Mouse (Mus musculus): Measurements from ENCODE around the gene Dmrta2. TPM values are rescaled to one million over a fixed set of nuclear protein-coding genes. Genes with fewer than 3 reads are reported as not detected.

The Dmrta2 gene
- total RNA-seq (2021), result under 1 TPM in 1 of 2 experiments, not detected in 1; 0.09 TPM
- long read RNA-seq, experiment 1, partial matches to known transcripts, result 0 of 1 reads
- long read RNA-seq, experiment 1, other reads (novel, unspliced or antisense), result 1 of 1 reads
- long read RNA-seq, experiment 2, result 0 reads

DNA sequence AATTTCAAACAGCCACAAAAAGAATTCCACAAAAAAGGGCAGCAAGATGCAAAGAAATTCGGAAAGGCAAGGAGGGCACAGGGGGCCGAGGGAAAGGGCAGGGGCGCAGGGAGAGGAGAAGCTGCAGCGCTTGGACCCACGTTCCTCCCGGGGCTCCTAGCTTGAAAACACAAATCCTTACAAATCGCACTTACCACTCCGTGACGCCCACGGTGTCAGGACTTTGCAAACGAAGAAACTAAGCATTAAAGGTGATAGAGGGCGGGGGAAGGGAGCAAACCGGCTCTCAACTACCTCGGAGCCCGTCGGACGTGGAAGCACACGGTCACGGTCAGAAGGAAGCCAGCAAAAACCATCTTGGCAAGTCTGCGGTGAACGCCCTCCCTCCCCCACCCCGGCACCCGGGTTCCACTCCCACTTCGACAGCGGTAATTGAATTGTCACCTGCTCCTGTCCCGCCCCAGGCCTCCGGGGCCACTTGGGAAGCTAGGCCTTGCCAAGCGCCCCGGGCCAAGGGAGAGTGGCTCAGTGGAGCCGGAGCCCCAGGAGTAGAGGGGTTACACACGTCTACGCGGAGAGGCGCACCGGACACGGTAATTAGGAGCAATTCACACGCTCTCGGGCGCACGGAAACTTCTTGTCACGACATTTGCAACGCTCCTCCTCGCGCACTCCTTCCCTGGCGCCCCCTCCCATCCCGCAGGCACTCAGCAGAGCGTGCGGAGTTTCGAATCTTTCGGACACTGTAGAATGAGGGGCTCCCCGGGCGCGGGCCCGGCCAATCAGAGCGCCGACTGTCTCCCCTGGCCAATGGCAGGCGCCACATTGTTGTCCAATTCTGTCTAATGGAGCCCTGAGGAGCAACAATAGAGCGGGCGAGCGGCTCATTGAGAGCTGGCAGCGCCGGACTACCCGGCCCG lies at the start of gene Dmrta2:
Gene Dmrta2 (plus strand): TSS at position 906 of the 920 bp plus-strand sequence.
- DNase-seq, result peak; percentile 10

DNA sequence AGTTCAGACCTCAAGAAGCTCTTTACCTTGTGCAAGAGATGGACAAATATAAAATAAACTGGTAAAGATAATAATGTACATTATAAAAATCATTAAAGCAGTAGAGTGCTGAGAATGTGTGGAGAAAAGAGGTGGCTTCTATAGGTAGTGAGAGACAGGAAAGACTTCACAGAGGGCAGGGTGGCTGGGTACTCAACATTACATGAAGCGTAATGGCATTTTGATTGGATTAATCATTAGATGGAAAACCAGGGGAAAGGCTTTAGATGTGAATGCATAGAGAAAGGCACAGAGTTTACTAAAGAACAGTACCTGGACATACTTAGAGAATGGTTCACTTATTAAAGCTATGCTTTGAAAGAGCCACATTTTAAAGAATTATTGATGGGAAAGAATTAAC lies 48.8 kb upstream of the Dmrta2 start:
- DNase-seq, result no peak

DNA sequence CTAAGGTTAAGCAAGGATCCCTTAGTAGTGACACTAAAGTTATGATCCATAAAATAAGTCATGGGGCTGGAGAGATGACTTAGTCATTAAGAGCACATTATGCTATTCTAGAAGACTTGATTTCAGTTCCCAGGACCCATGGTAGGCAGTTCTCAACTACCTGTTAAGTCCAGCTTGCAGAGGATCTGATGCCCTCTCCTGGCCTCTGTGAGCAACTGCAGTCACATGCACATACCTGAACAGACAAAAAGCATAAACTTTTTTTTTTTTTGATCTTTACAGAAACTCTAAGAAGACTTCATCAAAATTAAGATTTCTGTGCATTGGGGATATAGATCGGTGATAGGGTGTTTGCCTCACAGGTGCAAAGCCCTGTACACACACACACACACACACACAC lies 47.4 kb upstream of the Dmrta2 start:
- DNase-seq, result no peak

DNA sequence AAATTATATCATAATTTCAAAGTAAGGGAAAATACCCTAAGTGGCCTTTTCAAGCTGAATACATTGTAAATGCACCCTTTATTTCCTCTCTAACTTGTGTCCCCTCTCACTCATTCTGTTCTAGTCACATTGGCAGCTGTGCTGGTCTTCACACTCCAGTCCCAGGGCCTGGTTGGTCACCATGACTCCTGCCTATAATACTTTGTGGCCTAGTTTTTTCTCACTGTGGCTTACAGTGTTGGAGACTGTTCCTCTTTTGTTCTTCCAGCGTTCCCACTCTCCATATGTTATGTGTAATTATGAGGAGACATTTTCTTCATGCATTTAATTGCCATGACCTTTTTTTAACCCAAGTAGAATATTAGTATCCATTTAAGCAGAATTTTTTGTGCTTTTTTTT lies 46.9 kb upstream of the Dmrta2 start:
- DNase-seq, result no peak

DNA sequence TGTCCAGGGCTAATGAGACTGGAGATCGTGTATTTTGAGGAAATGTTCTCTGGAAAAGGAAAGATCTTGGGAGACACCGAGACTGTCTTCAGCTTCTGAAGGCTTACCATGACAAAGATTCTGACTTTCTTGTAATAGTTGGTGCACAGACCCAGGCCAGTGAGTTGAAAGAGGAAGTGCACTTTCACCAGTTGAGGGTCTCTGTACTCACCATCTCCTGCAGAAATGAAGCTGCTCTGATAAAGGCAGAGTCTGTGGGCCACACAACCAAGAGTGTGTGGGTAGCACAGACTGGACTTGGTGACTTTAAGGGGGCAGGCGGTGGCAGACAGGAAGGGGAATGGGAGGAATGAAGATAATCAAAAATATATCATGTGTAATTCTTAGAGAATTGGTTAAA lies 41.3 kb upstream of the Dmrta2 start:
- no peak for DNase-seq

DNA sequence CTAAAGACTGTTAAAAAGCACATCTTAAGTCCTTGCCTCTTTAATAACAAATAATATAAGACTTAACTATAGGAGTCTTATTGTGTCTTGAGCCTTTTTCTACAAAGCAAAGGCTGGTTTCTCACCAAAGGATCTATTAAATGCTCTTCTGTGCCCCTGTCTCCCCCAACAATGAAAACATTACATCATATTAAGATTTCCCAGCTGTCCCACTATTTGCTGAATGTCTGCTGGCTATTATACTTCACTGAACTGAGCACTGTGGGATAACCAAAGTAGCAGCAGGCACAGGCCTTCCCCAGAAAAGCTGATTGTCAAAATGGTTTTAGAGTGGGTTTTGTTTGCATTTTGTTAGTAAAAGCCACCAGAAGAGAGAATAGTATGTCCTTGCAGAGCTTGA lies 38.6 kb upstream of the Dmrta2 start:
- DNase-seq, result no peak

DNA sequence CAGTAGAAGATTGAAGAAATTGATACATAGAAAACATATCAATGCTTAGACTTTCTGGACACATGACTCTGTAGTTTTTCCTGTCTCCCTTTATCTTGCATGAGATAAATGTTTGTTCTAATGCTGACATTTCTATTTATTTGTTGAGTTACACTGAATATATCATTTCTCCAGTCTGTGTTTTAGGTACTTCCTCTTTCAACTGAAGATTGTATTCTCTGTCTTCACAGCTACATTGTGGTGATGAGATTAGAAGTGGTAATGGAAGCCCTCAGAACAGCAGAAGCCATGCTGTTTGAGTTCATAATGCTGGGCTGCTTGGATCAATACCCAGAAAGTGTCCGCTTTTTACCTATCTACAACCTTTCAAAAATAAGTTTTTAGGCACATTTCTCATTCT lies 32.3 kb upstream of the Dmrta2 start:
- DNase-seq, result no peak

DNA sequence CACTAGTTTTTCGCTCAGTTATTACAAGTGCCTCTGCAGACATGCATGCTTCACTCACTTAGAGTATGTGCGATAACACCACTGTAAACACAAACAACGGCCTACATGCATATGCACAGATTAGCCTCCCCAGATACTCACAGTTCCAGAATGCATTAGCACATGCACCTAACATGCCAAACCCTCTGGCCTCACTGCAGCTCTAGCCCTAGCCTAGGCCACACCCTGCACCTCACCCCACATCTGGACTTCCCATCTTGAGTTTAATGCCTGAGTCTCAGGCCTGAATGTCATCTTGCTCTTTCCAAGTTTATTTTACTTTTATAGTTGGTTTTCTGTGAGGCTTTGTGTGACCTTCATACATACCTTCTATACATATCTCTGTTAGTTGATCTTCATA lies 28.5 kb upstream of the Dmrta2 start:
- no peak for DNase-seq

DNA sequence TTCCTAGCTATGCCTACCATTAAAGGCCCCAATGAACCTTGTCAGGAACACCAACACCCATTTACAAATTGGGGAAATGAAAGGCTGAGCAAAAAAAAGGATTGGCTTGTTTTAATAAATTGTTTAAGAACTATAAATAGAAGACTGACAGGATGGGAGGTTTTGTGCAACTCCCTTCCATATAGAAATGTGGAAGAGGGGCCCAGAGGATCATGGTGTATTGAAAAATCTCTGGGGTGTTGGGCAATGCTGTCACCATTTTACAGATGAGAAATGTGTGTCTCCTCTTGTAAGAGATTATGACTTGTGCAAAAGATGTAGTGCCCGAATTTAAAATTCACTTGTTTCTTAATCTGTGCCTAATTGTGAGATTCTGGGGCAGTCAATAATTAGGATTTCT lies 24.3 kb upstream of the Dmrta2 start:
- DNase-seq, result no peak

DNA sequence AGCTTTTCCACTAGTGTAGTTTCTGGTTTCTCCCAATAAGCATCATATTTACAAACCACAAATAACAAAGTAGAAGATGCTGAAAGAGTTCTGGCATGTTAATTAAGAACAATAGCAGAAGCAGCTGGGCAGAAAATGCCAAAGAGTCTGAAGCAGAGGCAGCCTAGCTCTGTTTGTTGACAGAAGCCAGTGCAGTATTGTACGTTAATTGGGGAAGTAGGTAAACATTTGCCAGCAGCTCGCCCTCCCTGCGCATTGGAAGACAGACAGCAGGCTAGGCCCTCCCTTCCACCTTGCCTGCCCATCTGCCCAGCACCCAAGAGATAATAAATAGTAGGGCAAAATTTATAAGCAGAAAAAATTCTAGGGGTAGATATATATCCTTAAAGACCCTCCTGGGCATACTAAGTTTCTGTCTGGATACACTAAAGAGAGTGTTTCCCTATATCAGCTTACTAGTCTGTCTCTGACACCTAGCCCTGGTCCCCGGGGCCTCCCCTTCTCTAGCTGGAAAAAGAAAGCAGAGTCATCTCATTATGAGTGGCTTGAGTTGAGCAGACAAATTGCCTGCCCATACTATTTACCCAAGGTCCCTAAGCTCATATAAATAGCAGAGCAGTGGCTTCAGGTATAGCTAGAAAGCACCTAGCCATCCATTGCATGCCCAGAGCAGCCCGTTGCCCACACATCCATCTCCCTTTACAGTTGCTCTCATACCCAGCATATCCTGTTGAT lies 17.5 kb upstream of the Dmrta2 start:
- no peak for DNase-seq

DNA sequence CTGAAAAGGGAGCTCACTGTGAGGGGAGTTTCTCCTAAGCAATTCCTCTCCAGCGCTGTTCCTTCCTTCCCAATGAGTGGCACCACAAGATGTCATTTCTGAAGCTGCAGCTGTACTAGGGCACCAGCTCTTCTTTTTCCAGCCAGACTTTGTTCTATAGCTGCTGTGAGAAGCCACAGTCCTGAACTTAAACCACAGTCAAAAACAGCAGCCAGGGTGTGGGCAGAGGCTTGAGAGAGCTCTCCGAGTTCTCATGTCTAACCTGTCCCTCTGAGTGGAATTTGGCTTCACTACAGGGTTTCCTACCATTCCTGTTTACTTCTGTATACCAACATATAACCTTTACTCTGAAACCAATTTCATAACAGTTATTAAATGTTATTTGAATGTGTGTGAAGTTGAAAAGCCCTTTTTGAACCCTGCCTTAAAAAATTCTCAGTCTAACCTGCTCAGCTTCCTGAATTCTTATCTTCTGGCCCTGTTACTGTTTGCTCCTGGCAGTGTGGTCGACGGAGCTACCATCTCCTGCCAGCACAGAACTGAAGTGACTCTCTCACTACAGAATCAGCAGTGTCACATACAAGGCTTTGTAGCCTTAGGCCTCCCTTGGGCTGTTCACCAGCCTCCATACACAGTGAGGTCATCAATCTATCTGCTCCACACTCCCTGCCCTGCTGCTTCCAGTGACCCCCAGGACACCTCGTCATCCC lies 14.1 kb upstream of the Dmrta2 start:
- no peak for DNase-seq

DNA sequence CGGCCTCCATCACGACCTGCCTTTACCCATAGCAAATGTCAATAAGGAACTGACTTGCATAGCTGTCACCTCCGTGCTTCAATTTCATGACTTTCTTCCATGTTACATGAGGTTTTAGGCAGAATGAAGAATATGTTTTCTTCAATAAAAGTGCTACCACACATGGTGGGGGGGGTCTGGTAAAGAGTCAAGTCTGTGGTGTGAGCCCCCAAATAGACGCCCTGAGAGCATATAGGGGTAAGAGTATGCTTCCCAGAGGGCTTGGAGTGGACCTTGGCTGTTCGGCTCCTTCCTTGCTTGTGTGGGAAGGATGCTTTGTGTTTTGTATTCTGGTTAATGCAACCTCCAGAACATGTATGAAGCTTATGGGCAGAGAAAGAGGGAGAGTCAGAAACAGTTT lies 8.3 kb upstream of the Dmrta2 start:
- DNase-seq, result no peak

DNA sequence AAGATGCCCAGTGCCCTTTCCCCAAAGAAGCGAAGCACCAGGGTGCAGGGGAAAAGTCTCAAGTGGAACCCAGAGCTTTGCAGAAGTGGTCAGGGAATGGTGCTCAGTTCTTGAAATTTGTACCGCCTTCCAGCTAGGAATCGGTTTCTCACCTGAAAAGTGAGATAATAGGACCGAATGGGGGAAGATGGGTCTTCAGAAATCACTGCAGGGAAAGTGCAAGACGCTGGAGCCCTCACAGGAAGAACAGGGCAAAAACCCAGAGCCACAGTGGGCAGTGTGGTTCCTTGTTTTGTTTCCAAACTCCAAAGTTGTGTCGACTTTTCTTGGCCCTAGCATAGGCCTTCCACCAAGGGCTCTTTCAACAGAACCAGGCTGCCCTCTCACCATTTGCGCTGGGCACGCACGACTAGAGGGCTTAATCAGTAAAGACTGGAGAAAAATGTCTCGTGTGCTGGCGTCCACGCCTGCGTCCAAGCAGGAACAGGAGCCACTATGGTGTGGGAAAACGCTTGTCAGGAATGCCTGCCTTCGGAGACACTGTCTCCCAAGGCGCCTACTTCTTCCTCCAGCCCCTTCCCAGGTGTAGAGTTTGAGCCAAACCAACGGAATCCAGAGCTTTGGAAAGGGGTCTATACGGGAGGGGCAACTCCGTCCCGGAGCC lies 3.7 kb upstream of the Dmrta2 start:
- no peak for DNase-seq

DNA sequence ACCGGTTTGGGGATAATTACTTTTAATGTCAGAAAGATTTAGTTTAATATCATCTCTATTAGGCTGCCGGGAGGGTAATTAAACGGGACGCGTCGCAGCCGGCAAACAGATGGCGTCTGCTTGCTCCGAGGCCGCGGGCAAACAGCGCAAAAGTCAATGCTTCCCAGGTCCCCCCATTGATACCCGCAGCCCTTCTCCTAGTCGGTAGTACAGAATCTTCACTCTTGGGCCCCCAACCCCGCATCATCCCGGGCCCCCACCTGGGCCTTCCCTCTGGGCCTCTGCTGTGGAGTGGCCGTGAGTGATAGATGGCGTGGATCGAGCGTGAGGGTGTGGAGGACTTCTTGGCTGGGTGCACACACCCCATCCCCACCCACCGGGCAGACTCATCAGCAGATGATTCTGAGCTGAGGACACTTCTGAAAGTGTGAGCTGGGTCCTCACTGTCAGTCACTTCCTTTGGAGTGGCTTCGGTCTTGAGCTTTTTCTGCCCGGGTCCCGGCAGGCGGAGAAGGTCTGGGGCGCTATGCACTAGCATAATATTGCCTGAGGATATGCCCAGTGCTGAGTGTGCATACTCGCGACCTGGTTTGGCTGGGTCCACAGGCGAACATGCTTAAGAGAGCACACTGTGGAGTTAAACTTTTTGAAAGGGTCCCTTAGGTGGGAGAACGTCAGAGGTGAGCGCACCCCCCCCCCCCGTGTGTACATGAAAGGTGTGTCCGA lies 3.0 kb upstream of the Dmrta2 start:
- no peak for DNase-seq

DNA sequence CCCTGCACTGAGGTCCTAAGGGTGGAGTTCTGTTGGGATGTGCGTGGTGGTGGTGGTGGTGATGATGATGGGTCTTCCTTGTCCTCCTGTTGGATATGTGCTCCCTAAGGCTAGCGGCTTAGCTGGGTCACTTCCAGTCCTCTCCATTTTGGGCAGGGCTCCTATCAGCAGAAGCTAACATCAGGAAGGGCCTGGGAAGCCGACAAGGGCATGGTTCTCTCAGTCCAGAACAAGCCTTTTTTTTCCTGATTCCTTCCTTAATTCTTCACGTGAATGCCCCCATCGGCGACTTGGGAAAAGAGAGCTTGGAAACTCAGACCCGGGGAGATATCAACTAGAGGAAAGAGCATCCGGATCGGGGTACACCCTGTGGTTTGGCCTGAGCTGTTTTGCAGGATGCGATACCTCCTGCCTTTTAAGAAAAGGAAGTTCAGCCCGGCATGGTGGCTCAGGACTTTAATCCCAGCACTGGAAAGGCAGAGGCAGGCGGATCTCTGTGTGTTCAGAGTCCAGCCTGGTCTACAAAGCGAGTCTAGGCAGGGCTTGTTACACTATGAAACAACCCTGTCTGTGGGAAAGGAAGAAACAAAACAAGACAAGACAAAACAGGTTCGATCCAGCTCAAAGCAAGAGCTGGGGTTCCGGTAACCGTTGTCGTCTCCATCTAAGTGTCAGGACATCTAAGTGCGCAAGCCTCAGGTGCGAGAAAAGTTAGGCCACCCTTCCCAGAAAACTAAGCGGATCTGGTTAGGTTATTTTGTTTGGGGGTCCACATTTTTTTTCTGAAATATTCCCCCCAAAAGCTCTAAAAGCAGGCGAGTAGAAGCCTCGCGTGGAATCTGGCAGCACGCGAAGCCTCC lies 2.2 kb upstream of the Dmrta2 start:
- no peak for DNase-seq

DNA sequence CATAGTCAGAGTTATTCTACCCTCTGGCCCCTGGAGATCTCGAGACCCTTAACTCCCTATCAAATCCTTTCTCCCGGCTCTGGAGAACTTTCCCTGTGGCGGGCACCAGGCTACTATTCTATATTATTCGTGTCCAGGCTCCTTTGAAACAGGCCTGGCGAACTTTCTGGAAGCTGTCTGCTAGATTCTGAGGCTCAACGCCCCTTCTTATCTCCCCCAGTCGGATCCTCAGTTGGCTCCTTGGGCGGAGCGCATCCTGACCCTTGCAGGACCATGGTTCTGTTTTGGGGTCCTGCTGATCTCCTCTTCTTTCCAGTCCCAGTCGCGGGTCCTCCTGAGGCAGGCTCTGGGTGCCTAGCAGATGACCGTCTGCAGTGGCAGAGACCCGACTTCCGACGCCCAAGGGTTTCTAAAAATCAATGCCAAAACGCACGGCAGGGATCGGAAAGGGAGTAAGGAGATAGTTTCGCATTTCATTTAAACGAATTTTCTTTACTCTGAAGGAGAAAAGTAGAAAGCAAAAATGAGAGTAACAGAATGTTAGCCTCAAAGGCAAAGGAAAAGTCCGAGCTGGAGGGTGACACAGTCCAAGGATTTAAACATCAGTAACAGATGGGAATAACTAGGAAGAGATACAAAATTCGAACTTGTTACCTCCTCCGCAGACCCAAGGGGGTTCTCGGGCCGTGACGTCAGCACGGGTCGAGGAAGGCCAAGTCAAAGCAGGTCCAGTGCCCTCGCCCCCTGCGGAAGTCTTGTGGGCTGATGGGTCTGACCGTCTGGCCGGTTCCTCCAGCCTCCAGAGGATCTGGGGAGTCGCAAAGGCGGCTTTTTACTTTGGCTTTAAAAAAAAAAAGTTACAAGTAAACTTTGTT lies 1.3 kb upstream of the Dmrta2 start:
- peak; percentile 13 for DNase-seq

DNA sequence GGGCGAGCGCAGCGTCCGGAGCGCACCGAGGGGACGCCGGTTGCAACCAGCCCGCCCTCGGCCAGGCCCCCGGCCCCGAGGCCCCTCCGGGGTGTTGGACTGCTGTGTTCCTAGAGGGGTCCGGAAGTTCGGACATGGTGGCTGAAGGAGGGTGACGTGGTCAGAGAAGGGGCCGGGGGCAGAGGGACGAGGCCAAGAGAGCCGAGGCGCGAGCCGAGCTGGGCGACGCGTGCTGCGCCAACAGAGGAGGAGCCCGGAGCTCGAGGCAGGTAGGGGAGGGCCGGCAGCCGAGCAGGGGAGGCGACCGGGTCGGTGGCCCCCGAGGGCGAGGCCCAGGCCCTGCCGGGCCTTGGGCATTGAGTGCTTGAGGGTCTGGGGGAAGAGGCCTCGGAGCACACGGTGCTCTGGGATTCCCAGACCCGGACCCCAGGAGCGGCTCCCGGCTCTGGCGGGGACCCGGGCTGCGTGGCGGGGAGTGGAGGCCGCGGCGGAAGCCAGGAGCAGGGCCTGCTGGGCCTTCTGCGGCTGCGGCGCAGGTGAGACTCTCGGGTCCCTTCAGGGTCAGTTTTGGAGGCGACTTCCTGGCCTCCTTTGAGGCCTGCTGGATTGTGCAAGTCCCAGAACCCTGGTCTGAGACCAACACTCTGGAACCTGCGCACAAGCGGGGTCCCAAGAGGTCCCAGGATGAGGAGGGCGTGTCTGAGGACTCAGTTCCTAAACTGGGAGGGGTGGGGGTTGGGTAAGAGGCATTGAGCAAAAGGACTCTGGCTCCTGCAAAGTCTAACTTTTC lies 410 bp downstream of the Dmrta2 start:
- peak; percentile 26 for DNase-seq

DNA sequence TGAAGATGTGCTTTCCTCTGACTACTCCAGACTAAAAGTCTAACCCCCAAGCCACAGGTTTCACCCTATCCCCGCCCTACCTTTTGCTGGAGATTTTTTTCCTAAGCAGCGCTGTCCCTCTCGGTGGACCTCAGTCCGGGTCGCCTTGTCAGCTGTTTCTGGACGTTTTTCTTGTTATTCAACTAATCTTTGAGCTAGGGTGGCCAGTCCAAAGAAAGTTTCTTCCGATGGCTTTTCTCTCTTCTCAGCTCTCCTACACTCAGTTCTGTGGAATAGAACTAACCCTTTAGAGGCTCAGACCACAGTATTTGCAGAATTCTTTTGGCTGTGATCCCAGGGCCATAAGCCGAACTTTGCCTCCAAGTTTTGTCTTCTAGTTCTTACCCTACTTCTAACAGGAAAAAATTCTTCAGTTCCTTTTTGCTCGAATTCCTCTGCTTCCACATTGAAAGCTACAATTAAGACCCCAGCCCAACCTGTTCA lies 1.0 kb downstream of the Dmrta2 start:
- DNase-seq, result no peak
